Mouse (Mus musculus) megakaryocyte, embryonic 14.5 days (primary cell): ENCODE results near the gene Cdc6.

Experiments used
- FLI1 ChIP-seq: IDR thresholded peaks from 2 replicates; pipeline ENCODE4 v1.6.1; 2012; ENCODE audit warnings: low read length, inconsistent platforms, mixed read lengths
- GATA1 ChIP-seq: IDR thresholded peaks from 3 replicates; pipeline ENCODE4 v1.6.1; 2012; ENCODE audit warnings: mixed read lengths, low read length, inconsistent platforms, borderline replicate concordance

GRCm38 (mm10) chr11:98905033-98905432 is 2.6 kb upstream of the Cdc6 start:
- TF ChIP-seq GATA1 (no peak), FLI1 (no peak)
